Mouse (Mus musculus): Measurements from ENCODE around the gene Gstm5. TPM values are rescaled to one million over a fixed set of nuclear protein-coding genes. Genes with fewer than 3 reads are reported as not detected.

The Gstm5 gene
- polyA plus RNA-seq, 1 experiment from 2014 or later, result 239 TPM

- no peak overlapping the region for H3K9ac ChIP-seq (ENCODE audit: low read depth, low read length)
- 58% methylated on average over 7 of the region's 7 CpGs for WGBS
- no peaks in the 10 kb centered on the region for H3K9me3 ChIP-seq (replicated peaks; ENCODE audit: control insufficient read depth, low read length, poor library complexity, severe bottlenecking)
- H3K4me1 ChIP-seq (ENCODE audit: control insufficient read depth, insufficient read depth, low read length), result no peaks in the 10 kb centered on the region
- H3K27me3 ChIP-seq (ENCODE audit: control insufficient read depth, insufficient read depth, low read depth, low read length), result no peaks in the 10 kb centered on the region
- no peak for ATAC-seq
- no peaks in the 10 kb centered on the region for H3K36me3 ChIP-seq (ENCODE audit: control insufficient read depth, insufficient read depth, low read length)
- no peak overlapping the region for H3K4me3 ChIP-seq (ENCODE audit: low read depth, low read length)
- H3K4me2 ChIP-seq (ENCODE audit: low read length), result no peak overlapping the region
- H3K27ac ChIP-seq (ENCODE audit: low read length), result no peak overlapping the region
Observed at GRCm38 (mm10) chr3:107917783-107918408, 22.3 kb downstream of the Gstm5 start.

DNA sequence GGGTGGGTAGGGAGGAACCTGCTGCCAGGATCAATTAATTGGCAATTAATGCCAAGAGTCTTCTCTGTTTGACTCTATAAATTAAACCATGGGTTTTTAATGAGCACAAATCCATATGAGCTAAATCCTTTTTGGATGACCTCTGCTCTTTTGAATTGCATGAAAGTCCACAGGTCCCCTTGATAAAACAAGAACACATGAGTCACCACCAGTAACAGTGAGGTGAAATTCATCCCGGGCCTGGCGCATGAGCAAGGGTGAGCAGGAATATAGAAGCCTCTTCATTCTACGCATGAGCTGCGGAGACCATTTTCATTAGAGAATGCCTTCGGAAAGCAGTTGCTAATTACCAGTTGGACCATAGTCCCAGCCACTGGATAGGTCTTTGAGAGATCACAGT lies 24.7 kb downstream of the Gstm5 start:
- no peak for ATAC-seq
- Histone ChIP-seq H3K4me2 (ENCODE audit: low read length) (no peak overlapping the region), H3K27ac (ENCODE audit: low read length) (no peak overlapping the region), H3K27me3 (ENCODE audit: control insufficient read depth, insufficient read depth, low read depth, low read length) (no peaks in the 10 kb centered on the region), H3K4me1 (ENCODE audit: control insufficient read depth, insufficient read depth, low read length) (no peaks in the 10 kb centered on the region), H3K36me3 (ENCODE audit: control insufficient read depth, insufficient read depth, low read length) (no peaks in the 10 kb centered on the region), H3K9ac (ENCODE audit: low read depth, low read length) (no peak overlapping the region), H3K4me3 (ENCODE audit: low read depth, low read length) (no peak overlapping the region), H3K9me3 (replicated peaks; ENCODE audit: control insufficient read depth, low read length, poor library complexity, severe bottlenecking) (no peaks in the 10 kb centered on the region)
- 93% methylated on average over 5 of the region's 5 CpGs for WGBS

DNA sequence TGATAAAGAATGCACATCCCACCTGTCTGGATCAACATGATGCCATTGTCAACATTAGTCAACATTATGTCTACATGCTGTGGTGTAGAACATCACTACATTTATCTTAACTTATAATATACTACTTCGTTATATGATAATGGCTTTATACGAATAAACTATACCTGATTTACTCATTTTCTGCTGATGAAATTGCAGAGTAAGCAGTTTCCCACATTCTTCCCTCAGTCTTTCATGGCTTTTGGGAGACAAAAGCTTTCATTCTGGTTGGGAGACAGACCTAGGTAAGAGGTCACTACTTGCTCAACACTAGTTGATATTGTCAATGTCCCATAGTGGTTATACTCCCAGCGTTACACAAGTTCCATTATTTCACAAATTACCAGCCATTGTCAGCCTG lies 29.7 kb downstream of the Gstm5 start:
- H3K9ac ChIP-seq (ENCODE audit: low read depth, low read length), result no peak overlapping the region
- H3K36me3 ChIP-seq (ENCODE audit: control insufficient read depth, insufficient read depth, low read length), result no peaks in the 10 kb centered on the region
- no peaks in the 10 kb centered on the region for H3K27me3 ChIP-seq (ENCODE audit: control insufficient read depth, insufficient read depth, low read depth, low read length)
- no peak overlapping the region for H3K27ac ChIP-seq (ENCODE audit: low read length)
- H3K4me2 ChIP-seq (ENCODE audit: low read length), result no peak overlapping the region
- ATAC-seq, result no peak
- WGBS, result 96% methylated on average over 3 of the region's 3 CpGs
- no peak overlapping the region for H3K4me3 ChIP-seq (ENCODE audit: low read depth, low read length)
- no peaks in the 10 kb centered on the region for H3K9me3 ChIP-seq (replicated peaks; ENCODE audit: control insufficient read depth, low read length, poor library complexity, severe bottlenecking)
- H3K4me1 ChIP-seq (ENCODE audit: control insufficient read depth, insufficient read depth, low read length), result peaks cover 5% of the 10 kb centered on the region; the same call in 1 of the 2 replicates

GRCm38 (mm10) chr3:107927841-107928240 lies 32.2 kb downstream of the Gstm5 start:
- WGBS, result 60% methylated on average over 3 of the region's 3 CpGs
- H3K4me3 ChIP-seq (ENCODE audit: low read depth, low read length), result no peak overlapping the region

DNA sequence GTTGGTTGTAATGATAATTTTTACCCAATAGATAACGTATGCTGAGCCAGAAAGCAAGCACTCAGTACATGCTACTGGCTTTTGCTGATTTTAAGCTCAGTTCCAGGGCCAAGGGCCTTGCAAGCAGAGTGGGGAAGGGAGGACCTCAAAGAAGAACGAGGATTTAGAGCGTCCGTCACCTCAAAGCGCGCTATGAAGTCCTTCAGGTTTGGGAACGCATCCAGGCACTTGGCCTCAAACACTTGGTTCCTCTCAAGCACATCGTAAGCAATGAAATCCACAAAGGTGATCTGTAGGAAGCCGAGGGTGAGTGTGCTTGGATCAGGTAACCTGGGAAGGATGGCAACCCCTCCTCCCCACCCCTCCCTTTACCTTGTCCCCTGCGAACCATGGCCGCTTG lies 33.1 kb downstream of the Gstm5 start:
- no peak overlapping the region for H3K27ac ChIP-seq (ENCODE audit: low read length)
- no peaks in the 10 kb centered on the region for H3K36me3 ChIP-seq (ENCODE audit: control insufficient read depth, insufficient read depth, low read length)
- ATAC-seq, result no peak
- no peak overlapping the region for H3K4me3 ChIP-seq (ENCODE audit: low read depth, low read length)
- no peak overlapping the region for H3K9ac ChIP-seq (ENCODE audit: low read depth, low read length)
- peaks cover 12% of the 10 kb centered on the region for H3K4me1 ChIP-seq (ENCODE audit: control insufficient read depth, insufficient read depth, low read length)
- H3K27me3 ChIP-seq (ENCODE audit: control insufficient read depth, insufficient read depth, low read depth, low read length), result no peaks in the 10 kb centered on the region
- H3K9me3 ChIP-seq (replicated peaks; ENCODE audit: control insufficient read depth, low read length, poor library complexity, severe bottlenecking), result no peaks in the 10 kb centered on the region
- 82% methylated on average over 11 of the region's 11 CpGs for WGBS
- no peak overlapping the region for H3K4me2 ChIP-seq (ENCODE audit: low read length)

More at GRCm38 (mm10) chr3:107927841-107928240, 32.2 kb downstream of the Gstm5 start:
- no peak for ATAC-seq
- Histone ChIP-seq H3K4me1 (ENCODE audit: control insufficient read depth, insufficient read depth, low read length) (peaks cover 12% of the 10 kb centered on the region), H3K9ac (ENCODE audit: low read depth, low read length) (no peak overlapping the region), H3K36me3 (ENCODE audit: control insufficient read depth, insufficient read depth, low read length) (no peaks in the 10 kb centered on the region), H3K27ac (ENCODE audit: low read length) (no peak overlapping the region), H3K9me3 (replicated peaks; ENCODE audit: control insufficient read depth, low read length, poor library complexity, severe bottlenecking) (no peaks in the 10 kb centered on the region), H3K4me2 (ENCODE audit: low read length) (no peak overlapping the region), H3K27me3 (ENCODE audit: control insufficient read depth, insufficient read depth, low read depth, low read length) (no peaks in the 10 kb centered on the region)

- no peak overlapping the region for H3K9ac ChIP-seq (ENCODE audit: low read depth, low read length)
- H3K27ac ChIP-seq (ENCODE audit: low read length), result no peak overlapping the region
- no peaks in the 10 kb centered on the region for H3K36me3 ChIP-seq (ENCODE audit: control insufficient read depth, insufficient read depth, low read length)
- 87% methylated on average over 4 of the region's 4 CpGs for WGBS
- H3K4me1 ChIP-seq (ENCODE audit: control insufficient read depth, insufficient read depth, low read length), result peaks cover 12% of the 10 kb centered on the region
- no peaks in the 10 kb centered on the region for H3K9me3 ChIP-seq (replicated peaks; ENCODE audit: control insufficient read depth, low read length, poor library complexity, severe bottlenecking)
- ATAC-seq, result no peak
- H3K4me2 ChIP-seq (ENCODE audit: low read length), result no peak overlapping the region
- no peak overlapping the region for H3K4me3 ChIP-seq (ENCODE audit: low read depth, low read length)
- H3K27me3 ChIP-seq (ENCODE audit: control insufficient read depth, insufficient read depth, low read depth, low read length), result no peaks in the 10 kb centered on the region
Observed at GRCm38 (mm10) chr3:107929243-107929642, 33.6 kb downstream of the Gstm5 start.

DNA sequence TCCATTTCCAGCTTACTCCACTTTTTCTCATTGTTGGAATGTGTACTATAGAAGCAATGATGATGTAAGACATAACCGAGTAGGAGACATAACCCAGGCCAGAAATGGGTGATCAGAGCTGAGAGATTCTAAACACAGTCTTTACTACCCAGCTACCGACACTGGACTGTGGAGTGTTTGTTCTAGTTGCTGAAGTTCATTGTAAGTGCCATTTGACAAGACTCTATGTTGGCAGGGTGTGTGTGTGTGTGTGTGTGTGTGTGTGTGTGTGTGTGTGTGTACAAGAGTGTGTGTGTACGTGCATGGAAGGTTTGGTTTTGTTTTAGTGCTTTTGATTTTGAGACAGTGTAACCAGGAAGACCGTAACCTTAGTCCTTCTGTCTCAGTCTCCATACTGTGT lies 34.1 kb downstream of the Gstm5 start:
- Histone ChIP-seq H3K36me3 (ENCODE audit: control insufficient read depth, insufficient read depth, low read length) (no peaks in the 10 kb centered on the region), H3K9me3 (replicated peaks; ENCODE audit: control insufficient read depth, low read length, poor library complexity, severe bottlenecking) (no peaks in the 10 kb centered on the region), H3K27me3 (ENCODE audit: control insufficient read depth, insufficient read depth, low read depth, low read length) (no peaks in the 10 kb centered on the region), H3K4me3 (ENCODE audit: low read depth, low read length) (no peak overlapping the region), H3K27ac (ENCODE audit: low read length) (no peak overlapping the region), H3K4me2 (ENCODE audit: low read length) (no peak overlapping the region), H3K4me1 (ENCODE audit: control insufficient read depth, insufficient read depth, low read length) (peaks cover 12% of the 10 kb centered on the region), H3K9ac (ENCODE audit: low read depth, low read length) (no peak overlapping the region)
- WGBS, result 85% methylated on average over 4 of the region's 4 CpGs
- no peak for ATAC-seq

DNA sequence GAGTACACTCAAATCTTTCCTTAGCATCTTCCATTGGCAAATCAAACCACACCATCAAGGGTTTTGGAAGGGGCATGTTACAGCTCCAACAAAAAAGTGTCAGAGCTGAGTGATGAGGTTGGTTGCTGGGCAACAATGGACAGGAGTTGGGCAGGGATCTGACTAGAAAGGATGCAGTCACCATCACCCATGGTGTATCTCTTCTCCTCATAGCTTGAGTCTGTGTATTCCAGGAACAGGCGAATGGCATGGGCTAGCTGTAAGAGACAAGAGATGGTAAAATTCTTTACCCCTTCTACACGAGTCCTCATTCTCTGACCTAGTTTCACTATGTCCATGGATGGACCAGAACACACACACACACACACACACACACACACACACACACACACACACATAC lies 35.5 kb downstream of the Gstm5 start:
- peak overlapping the region; percentile 49 for H3K4me2 ChIP-seq (ENCODE audit: low read length)
- WGBS, result 46% methylated on average over 2 of the region's 2 CpGs
- no peaks in the 10 kb centered on the region for H3K27me3 ChIP-seq (ENCODE audit: control insufficient read depth, insufficient read depth, low read depth, low read length)
- no peaks in the 10 kb centered on the region for H3K36me3 ChIP-seq (ENCODE audit: control insufficient read depth, insufficient read depth, low read length)
- peaks cover 12% of the 10 kb centered on the region for H3K4me1 ChIP-seq (ENCODE audit: control insufficient read depth, insufficient read depth, low read length)
- H3K9ac ChIP-seq (ENCODE audit: low read depth, low read length), result 0 out of 2 replicates have a peak overlapping the region, but pooled peaks have one; percentile 25
- H3K9me3 ChIP-seq (replicated peaks; ENCODE audit: control insufficient read depth, low read length, poor library complexity, severe bottlenecking), result no peaks in the 10 kb centered on the region
- no peak for ATAC-seq
- H3K4me3 ChIP-seq (ENCODE audit: low read depth, low read length), result peak overlapping the region; percentile 22
- peak overlapping the region; percentile 77 for H3K27ac ChIP-seq (ENCODE audit: low read length)

- peak within 1 kb of the TSS; percentile 22 for H3K4me3 ChIP-seq (ENCODE audit: low read depth, low read length)
- WGBS, result 2% methylated on average over 10 of the region's 10 CpGs
- H3K9ac ChIP-seq (ENCODE audit: low read depth, low read length), result peak within 1 kb of the TSS; percentile 25; the same call in 1 of the 2 replicates
Observed at GRCm38 (mm10) chr3:107931670-107932069, 36.0 kb downstream of the Gstm5 start, which contains the start of gene Gstm7. Gene Gstm7, minus strand, starts transcription at chr3:107931817.

More at GRCm38 (mm10) chr3:107931670-107932069, 36.0 kb downstream of the Gstm5 start, which contains the start of gene Gstm7:
- peak within 1 kb of the TSS; percentile 77 for H3K27ac ChIP-seq (ENCODE audit: low read length)
- no peaks in the 10 kb centered on the region for H3K36me3 ChIP-seq (ENCODE audit: control insufficient read depth, insufficient read depth, low read length)
- H3K4me2 ChIP-seq (ENCODE audit: low read length), result peak within 1 kb of the TSS; percentile 49
- no peaks in the 10 kb centered on the region for H3K9me3 ChIP-seq (replicated peaks; ENCODE audit: control insufficient read depth, low read length, poor library complexity, severe bottlenecking)
- ATAC-seq, result peak; percentile 97
- H3K4me1 ChIP-seq (ENCODE audit: control insufficient read depth, insufficient read depth, low read length), result peaks cover 12% of the 10 kb centered on the region
- no peaks in the 10 kb centered on the region for H3K27me3 ChIP-seq (ENCODE audit: control insufficient read depth, insufficient read depth, low read depth, low read length)
